8 mouse cellular contexts compared by ENCODE assay signal in the genomic region with DNA sequence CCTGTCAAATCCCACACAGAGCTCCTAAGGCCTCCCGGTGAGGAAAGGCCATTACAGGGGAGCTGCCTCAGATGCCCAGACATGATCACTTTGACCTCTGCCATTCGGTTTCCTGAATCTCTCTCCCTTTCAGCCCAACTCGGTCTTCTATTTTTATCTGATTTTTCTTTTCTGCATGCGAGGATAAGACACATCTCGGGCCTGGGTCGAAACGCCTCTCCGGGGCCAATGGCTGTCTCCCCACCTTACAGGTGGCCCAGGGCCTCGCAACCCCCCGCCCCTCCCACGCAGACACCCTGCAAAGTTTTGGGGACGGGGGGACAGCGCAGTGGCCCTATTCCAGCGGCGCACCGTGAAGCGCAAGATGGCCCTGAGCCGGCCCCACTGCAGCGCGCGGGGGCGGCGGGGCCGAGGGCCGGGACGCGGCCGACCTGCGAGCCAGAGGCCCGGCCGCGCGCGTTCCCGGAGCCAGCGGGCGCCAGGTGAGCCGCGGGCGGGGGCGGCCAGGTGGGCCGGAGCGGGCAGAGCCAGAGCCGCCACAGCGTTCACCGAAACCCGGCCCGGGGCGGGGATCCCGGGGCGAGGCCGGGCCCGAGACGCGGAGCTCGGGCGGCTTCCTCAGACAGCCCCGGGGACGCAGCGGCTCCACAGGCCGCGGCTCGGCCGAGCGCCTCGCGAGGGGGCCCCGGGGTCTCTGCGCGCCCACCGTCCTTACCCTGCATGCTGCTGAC. TPM values are rescaled to one million over a fixed set of nuclear protein-coding genes. Genes with fewer than 3 reads are reported as not detected.
DNase-seq lines count a peak whose midpoint lies in the region; ATAC-seq and TF ChIP-seq lines count a peak whose summit lies in the region.

No protein-coding gene starts in this region.

- TF ChIP-seq CTCF in gastrocnemius, adult 2 months (IDR thresholded peaks at IDR 0.05): no peak
- TF ChIP-seq CTCF in thymus, adult 2 months (IDR thresholded peaks at IDR 0.05; ENCODE audit: borderline replicate concordance, control insufficient read depth, extremely low read depth, insufficient read depth, low read length, poor library complexity): no peak

- no peaks in the 10 kb centered on the region for H3K36me3 ChIP-seq in thymus, adult 2 months (ENCODE audit: control insufficient read depth, insufficient read depth, low read length)
- H3K36me3 ChIP-seq in embryonic facial prominence, embryonic 14.5 days (ENCODE audit: control insufficient read depth, insufficient read depth, low read length): no peaks in the 10 kb centered on the region
- H3K36me3 ChIP-seq in intestine, embryonic 16.5 days (ENCODE audit: control insufficient read depth, insufficient read depth, low read length): no peaks in the 10 kb centered on the region
- no peaks in the 10 kb centered on the region for H3K36me3 ChIP-seq in midbrain, embryonic 13.5 days

- peaks cover 5% of the 10 kb centered on the region; the same call in 1 of the 2 replicates for H3K4me1 ChIP-seq in thymus, adult 2 months (replicated peaks; ENCODE audit: control insufficient read depth, insufficient read depth, low read length)
- H3K4me1 ChIP-seq in embryonic facial prominence, embryonic 14.5 days (ENCODE audit: control insufficient read depth, insufficient read depth, low read length): peaks cover 14% of the 10 kb centered on the region
- peaks cover 13% of the 10 kb centered on the region for H3K4me1 ChIP-seq in intestine, embryonic 16.5 days (ENCODE audit: control insufficient read depth, insufficient read depth, low read length)
- H3K4me1 ChIP-seq in midbrain, embryonic 13.5 days (replicated peaks): peaks cover 20% of the 10 kb centered on the region

- WGBS in thymus, adult 2 months: under 1% methylated on average over 71 of the region's 71 CpGs
- WGBS in embryonic facial prominence, embryonic 14.5 days: under 1% methylated on average over 37 of the region's 71 CpGs
- under 1% methylated on average over 53 of the region's 71 CpGs for WGBS in intestine, embryonic 16.5 days
- WGBS in midbrain, embryonic 13.5 days: under 1% methylated on average over 68 of the region's 71 CpGs

- H3K4me3 ChIP-seq in gastrocnemius, adult 2 months: peak overlapping the region; percentile 95
- H3K4me3 ChIP-seq in thymus, adult 2 months (ENCODE audit: control insufficient read depth, insufficient read depth, low read length): peak overlapping the region; percentile 61
- peak overlapping the region; percentile 94 for H3K4me3 ChIP-seq in embryonic facial prominence, embryonic 14.5 days (ENCODE audit: low read depth, low read length)
- peak overlapping the region; percentile 88 for H3K4me3 ChIP-seq in intestine, embryonic 16.5 days (ENCODE audit: low read length)
- H3K4me3 ChIP-seq in midbrain, embryonic 13.5 days (replicated peaks): peak overlapping the region; percentile 96

- peak overlapping the region; percentile 96 for H3K27ac ChIP-seq in gastrocnemius, adult 2 months
- no peak overlapping the region for H3K27ac ChIP-seq in thymus, adult 2 months (ENCODE audit: control insufficient read depth, insufficient read depth, low read length)
- peak overlapping the region; percentile 92 for H3K27ac ChIP-seq in embryonic facial prominence, embryonic 14.5 days (replicated peaks; ENCODE audit: low read depth, low read length)
- H3K27ac ChIP-seq in intestine, embryonic 16.5 days (ENCODE audit: low read length): peak overlapping the region; percentile 87
- peak overlapping the region; percentile 93 for H3K27ac ChIP-seq in midbrain, embryonic 13.5 days

- peak overlapping the region; percentile 99 for H3K9ac ChIP-seq in embryonic facial prominence, embryonic 14.5 days (ENCODE audit: low read depth, low read length)
- H3K9ac ChIP-seq in intestine, embryonic 16.5 days (ENCODE audit: low read depth, low read length): peak overlapping the region; percentile 99
- H3K9ac ChIP-seq in midbrain, embryonic 13.5 days (replicated peaks): peak overlapping the region; percentile 99

- H3K9me3 ChIP-seq in embryonic facial prominence, embryonic 14.5 days (ENCODE audit: control insufficient read depth, low read length): no peaks in the 10 kb centered on the region
- H3K9me3 ChIP-seq in intestine, embryonic 16.5 days (ENCODE audit: control insufficient read depth, low read length): no peaks in the 10 kb centered on the region
- no peaks in the 10 kb centered on the region for H3K9me3 ChIP-seq in midbrain, embryonic 13.5 days

- no peak for TF ChIP-seq POLR2A in thymus, adult 2 months (IDR thresholded peaks at IDR 0.05; ENCODE audit: control insufficient read depth, extremely low read depth, insufficient read depth, low read length, poor library complexity)

- H3K4me2 ChIP-seq in embryonic facial prominence, embryonic 14.5 days (ENCODE audit: low read depth, low read length): peak overlapping the region; percentile 80
- peak overlapping the region; percentile 85 for H3K4me2 ChIP-seq in intestine, embryonic 16.5 days (ENCODE audit: low read depth, low read length)
- H3K4me2 ChIP-seq in midbrain, embryonic 13.5 days (replicated peaks): peak overlapping the region; percentile 83

- intact Hi-C loops in gastrocnemius, adult 2 months (cut with DNase I): loop anchor here (5.0 kb wide), 1 partner anchor 60 kb away; no protein-coding TSS in a partner anchor
- intact Hi-C loops in gastrocnemius, postnatal 36 days (cut with DNase I): loop anchor here (10.0 kb wide), 1 partner anchor 53 kb away; no protein-coding TSS in a partner anchor

- H3K27me3 ChIP-seq in thymus, adult 2 months (ENCODE audit: control insufficient read depth, insufficient read depth, low read length): no peaks in the 10 kb centered on the region
- H3K27me3 ChIP-seq in embryonic facial prominence, embryonic 14.5 days (replicated peaks; ENCODE audit: control insufficient read depth, insufficient read depth, low read length): no peaks in the 10 kb centered on the region
- H3K27me3 ChIP-seq in intestine, embryonic 16.5 days (replicated peaks; ENCODE audit: control insufficient read depth, insufficient read depth, low read length): no peaks in the 10 kb centered on the region
- H3K27me3 ChIP-seq in midbrain, embryonic 13.5 days: no peaks in the 10 kb centered on the region

- DNase-seq in gastrocnemius, adult 2 months: no peak
- no peak for DNase-seq in gastrocnemius, postnatal 36 days
- DNase-seq in thymus, adult 2 months: peak; percentile 46
- DNase-seq in thymus, postnatal 36 days: no peak
- DNase-seq in embryonic facial prominence, embryonic 14.5 days (ENCODE audit: low spot score): peak; percentile 32
- DNase-seq in urinary bladder, postnatal 14 days (ENCODE audit: low spot score): no peak

- peak; percentile 90 for ATAC-seq in embryonic facial prominence, embryonic 14.5 days (ENCODE audit: low read depth)
- peak; percentile 89 for ATAC-seq in intestine, embryonic 16.5 days
- ATAC-seq in midbrain, embryonic 13.5 days: peak; percentile 94

RNA-seq across cellular contexts. Expression of a gene that starts 0.5 kb away (rescaled TPM):
- total RNA-seq in gastrocnemius, adult 2 months (2021): 10 to 100 TPM; 61.3 to 77.9 TPM
- total RNA-seq in gastrocnemius, postnatal 36 days (2021): 10 to 100 TPM; 66.3 to 66.9 TPM
- 17.8 and 18.5 TPM in 2 replicates for polyA plus RNA-seq in thymus, adult 2 months (2012; rRNA removed)
- polyA plus RNA-seq in embryonic facial prominence, embryonic 14.5 days (2014; fragmentation: Nextera tagmentation; extraction: Ambion mirVana): 70.9 and 71.1 TPM in 2 replicates
- polyA plus RNA-seq in intestine, embryonic 16.5 days (2015; fragmentation: Nextera tagmentation; extraction: Ambion mirVana): 50.6 and 50.9 TPM in 2 replicates
- 72.1 and 77.1 TPM in 2 replicates for polyA plus RNA-seq in midbrain, embryonic 13.5 days (2015; fragmentation: Nextera tagmentation; extraction: Ambion mirVana)

RNA-seq across cellular contexts. Expression of a gene that starts 19.4 kb away (rescaled TPM):
- 1 to 10 TPM; 2.5 to 2.7 TPM for total RNA-seq in gastrocnemius, adult 2 months (2021)
- 1 to 10 TPM; 1.4 to 2.6 TPM for total RNA-seq in gastrocnemius, postnatal 36 days (2021)
- 7.6 TPM in 2 replicates for polyA plus RNA-seq in thymus, adult 2 months (2012; rRNA removed)
- 11.4 and 14.7 TPM in 2 replicates for polyA plus RNA-seq in embryonic facial prominence, embryonic 14.5 days (2014; fragmentation: Nextera tagmentation; extraction: Ambion mirVana)
- 16.3 and 16.7 TPM in 2 replicates for polyA plus RNA-seq in intestine, embryonic 16.5 days (2015; fragmentation: Nextera tagmentation; extraction: Ambion mirVana)
- 20.0 and 20.5 TPM in 2 replicates for polyA plus RNA-seq in midbrain, embryonic 13.5 days (2015; fragmentation: Nextera tagmentation; extraction: Ambion mirVana)

Comparison
In these comparisons a context has a peak if more than half of its experiments do, and no peak if none do; other contexts are left out.
1. DNase-seq: peak in thymus, adult 2 months (single experiment) and embryonic facial prominence, embryonic 14.5 days (single experiment); none in gastrocnemius, adult 2 months (single experiment), gastrocnemius, postnatal 36 days (0 of 2), thymus, postnatal 36 days (0 of 2) and urinary bladder, postnatal 14 days (single experiment).
2. Peak in every context shown above with its lines, with median percentiles within 50 percentile points of each other: H3K4me3 ChIP-seq, ATAC-seq, H3K4me2 ChIP-seq and H3K9ac ChIP-seq.